Mouse (Mus musculus) small intestine, adult 2 months (tissue): Measurements from ENCODE around the gene Arhgap42.

Experiments used
- CTCF ChIP-seq: fragments of 200-500 bp; IDR thresholded peaks from 2 replicates; pipeline ENCODE4 v1.5.1; 2012; ENCODE audit warnings: low read depth, mild to moderate bottlenecking, control low read depth, inconsistent platforms, low read length, moderate library complexity, mixed read lengths; ENCODE audit not compliant: insufficient replicate concordance, insufficient read length; ENCODE audit errors: extremely low read depth
- POLR2A ChIP-seq: fragments of 200-500 bp; IDR thresholded peaks from 2 replicates; pipeline ENCODE4 v1.6.1; 2012; ENCODE audit warnings: low read depth, mild to moderate bottlenecking, control low read depth, inconsistent platforms, low read length, moderate library complexity

GRCm38 (mm10) chr9:9113847-9114246 lies 125.1 kb downstream of the Arhgap42 start:
- TF ChIP-seq CTCF (no peak), POLR2A (no peak)
